Mouse (Mus musculus): Measurements from ENCODE around the gene Etnk2. TPM values are rescaled to one million over a fixed set of nuclear protein-coding genes. Genes with fewer than 3 reads are reported as not detected.

Etnk2 gene
- polyA plus RNA-seq, 1 experiment from 2014 or later, result 11.3 TPM

DNA sequence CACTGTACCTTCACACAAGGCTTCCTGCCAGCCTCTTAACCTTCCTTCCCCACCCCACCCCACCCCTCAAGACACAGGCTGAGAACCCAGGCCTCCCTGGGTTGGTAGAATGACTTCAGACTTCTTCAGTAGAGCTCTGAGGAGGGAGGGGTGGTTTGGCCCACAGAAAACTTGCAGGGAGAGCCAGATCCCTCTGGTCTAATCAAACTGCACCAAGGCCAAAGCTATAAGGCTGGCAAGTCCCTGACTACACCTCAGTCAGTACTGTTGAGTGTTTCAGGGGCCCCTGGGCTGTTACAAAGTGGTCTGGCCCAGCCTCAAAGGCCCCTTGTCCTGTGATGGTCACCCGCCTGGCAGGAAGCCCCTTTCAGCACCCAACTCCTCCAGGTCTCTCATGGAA lies 54.2 kb downstream of the Etnk2 start:
- Histone ChIP-seq H3K27me3 (peaks cover 35% of the 10 kb centered on the region), H3K4me1 (replicated peaks) (peaks cover 39% of the 10 kb centered on the region), H3K9me3 (replicated peaks) (no peaks in the 10 kb centered on the region), H3K36me3 (replicated peaks) (no peaks in the 10 kb centered on the region), H3K27ac (replicated peaks) (no peak overlapping the region), H3K9ac (0 out of 2 replicates have a peak overlapping the region, but pooled peaks have one; percentile 27), H3K4me2 (peak overlapping the region; percentile 65), H3K4me3 (replicated peaks) (no peak overlapping the region)
- 7% methylated on average over 1 of the region's 1 CpGs for WGBS (ENCODE audit: insufficient replicate concordance)
- ATAC-seq (ENCODE audit: insufficient read depth), result no peak

- no peaks in the 10 kb centered on the region for H3K36me3 ChIP-seq (replicated peaks)
- H3K9me3 ChIP-seq (replicated peaks), result no peaks in the 10 kb centered on the region
- H3K9ac ChIP-seq, result peak overlapping the region; percentile 27; the same call in 1 of the 2 replicates
- no peak overlapping the region for H3K27ac ChIP-seq (replicated peaks)
- H3K27me3 ChIP-seq, result peaks cover 42% of the 10 kb centered on the region
- WGBS (ENCODE audit: insufficient replicate concordance), result 6% methylated on average over 28 of the region's 28 CpGs
- peaks cover 33% of the 10 kb centered on the region for H3K4me1 ChIP-seq (replicated peaks)
- peak overlapping the region; percentile 65 for H3K4me2 ChIP-seq
- H3K4me3 ChIP-seq (replicated peaks), result peak overlapping the region; percentile 55
- peak; percentile 55 for ATAC-seq (ENCODE audit: insufficient read depth)
These were observed 54.9 kb downstream of the Etnk2 start for GRCm38 (mm10) chr1:133418164-133418800.

GRCm38 (mm10) chr1:133419178-133419834 lies 55.9 kb downstream of the Etnk2 start:
- WGBS (ENCODE audit: insufficient replicate concordance), result 50% methylated on average over 3 of the region's 3 CpGs
- Histone ChIP-seq H3K9ac (no peak overlapping the region), H3K4me1 (replicated peaks) (peaks cover 33% of the 10 kb centered on the region), H3K9me3 (replicated peaks) (no peaks in the 10 kb centered on the region), H3K27me3 (peaks cover 52% of the 10 kb centered on the region), H3K4me2 (no peak overlapping the region), H3K4me3 (replicated peaks) (no peak overlapping the region), H3K36me3 (replicated peaks) (no peaks in the 10 kb centered on the region), H3K27ac (replicated peaks) (no peak overlapping the region)
- no peak for ATAC-seq (ENCODE audit: insufficient read depth)

DNA sequence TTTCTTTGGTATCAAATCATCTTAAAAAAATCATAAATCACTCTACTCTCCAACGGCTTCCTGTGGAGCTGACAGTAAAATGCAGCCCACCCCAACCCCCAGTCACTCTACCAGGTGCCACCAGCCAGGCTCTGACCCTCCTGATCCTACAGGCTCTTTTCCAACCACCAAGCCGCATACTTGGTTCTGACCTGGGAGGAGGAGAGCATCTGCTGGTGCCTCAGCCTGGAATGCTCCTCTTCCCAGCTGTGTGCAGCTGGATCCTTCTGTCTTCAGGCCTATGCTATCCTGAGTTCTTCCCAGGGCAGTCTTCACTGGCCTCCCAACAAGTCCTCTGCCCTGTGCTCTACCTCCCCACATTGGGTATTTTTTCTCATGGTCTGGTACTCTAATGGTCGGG lies 57.1 kb downstream of the Etnk2 start:
- no peak overlapping the region for H3K4me3 ChIP-seq (replicated peaks)
- WGBS (ENCODE audit: insufficient replicate concordance), result 67% methylated on average over 3 of the region's 3 CpGs
- no peak for ATAC-seq (ENCODE audit: insufficient read depth)
- H3K4me1 ChIP-seq (replicated peaks), result peaks cover 26% of the 10 kb centered on the region
- H3K36me3 ChIP-seq (replicated peaks), result no peaks in the 10 kb centered on the region
- no peaks in the 10 kb centered on the region for H3K9me3 ChIP-seq (replicated peaks)
- no peak overlapping the region for H3K4me2 ChIP-seq
- H3K27ac ChIP-seq (replicated peaks), result no peak overlapping the region
- H3K9ac ChIP-seq, result no peak overlapping the region
- peaks cover 64% of the 10 kb centered on the region for H3K27me3 ChIP-seq

DNA sequence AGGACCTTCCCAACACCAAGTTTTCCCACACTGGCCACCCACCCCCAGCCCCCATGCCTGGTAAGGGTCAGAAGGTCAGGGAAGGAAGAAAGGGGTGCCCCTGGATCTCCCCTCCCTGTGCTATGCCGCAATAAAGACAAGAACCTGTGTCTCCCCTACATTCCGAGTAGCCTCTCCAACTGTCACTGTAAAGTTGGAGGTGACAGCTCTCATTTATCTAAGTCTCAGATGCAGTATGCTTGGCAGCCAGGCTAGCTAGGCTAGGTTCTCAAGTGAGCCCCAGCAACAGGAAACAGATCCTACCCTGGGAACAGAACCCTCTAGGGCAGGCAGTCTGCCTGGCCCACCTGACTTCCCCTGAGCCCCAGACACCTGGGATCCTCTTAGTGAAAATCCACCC lies 57.7 kb downstream of the Etnk2 start:
- Histone ChIP-seq H3K4me1 (replicated peaks) (peaks cover 26% of the 10 kb centered on the region), H3K4me2 (no peak overlapping the region), H3K27ac (replicated peaks) (no peak overlapping the region), H3K9ac (no peak overlapping the region), H3K9me3 (replicated peaks) (no peaks in the 10 kb centered on the region), H3K27me3 (peaks cover 70% of the 10 kb centered on the region), H3K36me3 (replicated peaks) (no peaks in the 10 kb centered on the region), H3K4me3 (replicated peaks) (no peak overlapping the region)
- 53% methylated on average over 2 of the region's 2 CpGs for WGBS (ENCODE audit: insufficient replicate concordance)
- ATAC-seq (ENCODE audit: insufficient read depth), result no peak

- WGBS (ENCODE audit: insufficient replicate concordance), result 44% methylated on average over 16 of the region's 16 CpGs
- peak overlapping the region; percentile 71 for H3K4me2 ChIP-seq
- no peaks in the 10 kb centered on the region for H3K36me3 ChIP-seq (replicated peaks)
- H3K27me3 ChIP-seq, result peaks cover 73% of the 10 kb centered on the region
- H3K9me3 ChIP-seq (replicated peaks), result no peaks in the 10 kb centered on the region
- H3K4me1 ChIP-seq (replicated peaks), result peaks cover 21% of the 10 kb centered on the region
- H3K4me3 ChIP-seq (replicated peaks), result peak overlapping the region; percentile 59
- H3K9ac ChIP-seq, result no peak overlapping the region
- ATAC-seq (ENCODE audit: insufficient read depth), result no peak
- H3K27ac ChIP-seq (replicated peaks), result no peak overlapping the region
These were observed 58.7 kb downstream of the Etnk2 start for GRCm38 (mm10) chr1:133421975-133422570.

GRCm38 (mm10) chr1:133422615-133423161 lies 59.3 kb downstream of the Etnk2 start:
- peak overlapping the region; percentile 40; the same call in 1 of the 2 replicates for H3K9ac ChIP-seq
- H3K27me3 ChIP-seq, result peaks cover 70% of the 10 kb centered on the region
- H3K4me1 ChIP-seq (replicated peaks), result peaks cover 14% of the 10 kb centered on the region
- peak overlapping the region; percentile 71 for H3K4me2 ChIP-seq
- H3K9me3 ChIP-seq (replicated peaks), result no peaks in the 10 kb centered on the region
- H3K4me3 ChIP-seq (replicated peaks), result peak overlapping the region; percentile 59
- no peak overlapping the region for H3K27ac ChIP-seq (replicated peaks)
- 1% methylated on average over 29 of the region's 29 CpGs for WGBS (ENCODE audit: insufficient replicate concordance)
- H3K36me3 ChIP-seq (replicated peaks), result no peaks in the 10 kb centered on the region
- ATAC-seq (ENCODE audit: insufficient read depth), result no peak

- H3K4me2 ChIP-seq, result peak overlapping the region; percentile 71
- WGBS (ENCODE audit: insufficient replicate concordance), result under 1% methylated on average over 31 of the region's 31 CpGs
- no peaks in the 10 kb centered on the region for H3K9me3 ChIP-seq (replicated peaks)
- peaks cover 65% of the 10 kb centered on the region for H3K27me3 ChIP-seq
- H3K9ac ChIP-seq, result peak overlapping the region; percentile 40; the same call in 1 of the 2 replicates
- no peaks in the 10 kb centered on the region for H3K36me3 ChIP-seq (replicated peaks)
- H3K4me1 ChIP-seq (replicated peaks), result peaks cover 10% of the 10 kb centered on the region; the same call in 1 of the 2 replicates
- no peak for ATAC-seq (ENCODE audit: insufficient read depth)
- H3K27ac ChIP-seq (replicated peaks), result no peak overlapping the region
- H3K4me3 ChIP-seq (replicated peaks), result peak overlapping the region; percentile 59
These were observed 59.8 kb downstream of the Etnk2 start for GRCm38 (mm10) chr1:133423166-133423542.

DNA sequence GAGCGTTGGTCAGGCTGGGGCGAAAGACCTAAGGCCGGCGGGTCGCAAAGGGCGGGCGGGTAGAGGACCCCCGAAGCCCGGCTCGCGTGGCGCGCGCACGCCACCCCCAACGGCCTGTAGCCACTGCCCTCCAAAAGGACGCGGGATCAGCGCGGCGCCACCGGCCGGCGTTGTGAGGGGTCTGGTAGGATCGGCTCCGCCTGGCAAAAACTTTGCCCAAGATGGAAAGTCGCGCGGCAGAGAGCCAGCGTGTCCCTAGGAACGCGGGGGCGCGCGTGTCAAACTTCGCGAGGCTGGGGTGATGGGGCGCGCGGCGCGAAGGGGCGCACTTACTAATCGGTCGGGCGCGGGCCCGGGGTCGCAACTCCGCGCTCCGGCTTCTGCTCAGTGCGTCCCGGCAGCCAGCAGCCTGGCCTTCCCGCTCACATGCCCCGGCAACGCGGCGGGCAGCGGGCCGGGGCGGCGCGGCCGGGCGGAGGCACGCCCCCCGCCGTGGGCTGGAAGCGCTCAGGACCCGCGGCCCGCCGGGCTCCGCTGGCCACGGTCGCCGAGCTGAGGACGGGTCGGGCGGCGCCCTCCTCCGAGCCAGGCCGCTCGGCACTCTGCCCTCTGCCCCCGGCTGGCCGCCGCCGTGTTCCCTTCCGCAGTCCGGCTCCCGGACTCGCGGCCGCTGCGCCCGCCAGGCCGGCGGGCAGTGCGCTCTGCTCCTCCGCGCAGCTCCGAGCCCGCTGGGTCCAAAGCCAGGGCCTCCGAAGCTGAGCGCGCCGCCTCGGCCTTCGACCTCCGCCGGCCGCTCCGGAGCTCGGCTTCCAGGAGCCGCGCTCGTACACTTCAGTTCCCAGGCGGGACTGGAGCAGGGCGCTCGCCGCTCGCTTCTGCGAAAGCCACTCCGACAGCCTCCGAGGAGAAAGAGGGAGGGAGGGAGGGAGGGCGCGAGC lies 60.4 kb downstream of the Etnk2 start, which contains the start of gene Sox13:
TSS of gene Sox13 (minus strand) at position 835 of the 938 bp plus-strand sequence.
- under 1% methylated on average over 106 of the region's 128 CpGs for WGBS (ENCODE audit: insufficient replicate concordance)
- H3K27me3 ChIP-seq, result peaks cover 61% of the 10 kb centered on the region

DNA sequence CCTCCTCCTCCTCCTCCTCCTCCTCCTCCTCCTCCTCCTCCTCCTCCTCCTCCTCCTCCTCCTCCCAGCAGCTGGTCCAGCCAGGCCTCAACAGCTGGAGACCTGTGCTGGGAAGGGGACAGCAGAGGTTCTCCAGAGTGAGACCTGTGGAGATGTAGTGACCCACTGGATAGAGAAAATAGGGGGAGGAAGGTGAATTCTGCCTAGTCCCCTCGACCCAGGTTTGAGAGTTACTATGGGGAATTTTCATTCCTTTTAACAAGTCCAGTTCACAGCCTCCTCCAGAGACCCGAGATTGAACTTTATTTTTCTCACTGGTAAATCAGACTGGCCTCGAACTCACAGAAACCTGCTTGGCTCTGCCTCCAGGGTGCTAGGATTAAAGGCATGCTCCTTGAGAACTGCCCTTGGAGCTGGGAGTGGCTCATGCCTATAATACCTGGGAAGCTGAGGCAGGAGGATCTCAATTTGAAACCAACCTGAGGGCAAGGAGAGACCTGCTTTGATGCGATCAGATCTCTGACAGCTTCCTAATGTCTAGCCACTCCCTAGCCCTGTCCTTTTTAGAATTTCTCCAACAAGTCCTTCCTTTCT lies 61.3 kb downstream of the Etnk2 start:
- H3K9ac ChIP-seq, result no peak overlapping the region
- H3K4me3 ChIP-seq (replicated peaks), result no peak overlapping the region
- H3K4me1 ChIP-seq (replicated peaks), result peaks cover 4% of the 10 kb centered on the region; the same call in 1 of the 2 replicates
- H3K27ac ChIP-seq (replicated peaks), result no peak overlapping the region
- H3K4me2 ChIP-seq, result no peak overlapping the region
- peaks cover 4% of the 10 kb centered on the region; the same call in 1 of the 2 replicates for H3K9me3 ChIP-seq (replicated peaks)
- ATAC-seq (ENCODE audit: insufficient read depth), result no peak
- WGBS (ENCODE audit: insufficient replicate concordance), result 40% methylated on average over 4 of the region's 4 CpGs
- H3K36me3 ChIP-seq (replicated peaks), result no peaks in the 10 kb centered on the region
- H3K27me3 ChIP-seq, result peaks cover 61% of the 10 kb centered on the region

More for the DNA sequence above, 60.4 kb downstream of the Etnk2 start, which contains the start of gene Sox13:
- H3K4me1 ChIP-seq (replicated peaks), result peaks cover 4% of the 10 kb centered on the region; the same call in 1 of the 2 replicates
- peak within 1 kb of the TSS; percentile 76 for H3K27ac ChIP-seq (replicated peaks)
- no peaks in the 10 kb centered on the region for H3K36me3 ChIP-seq (replicated peaks)
- peak within 1 kb of the TSS; percentile 71 for H3K4me2 ChIP-seq
- H3K9ac ChIP-seq, result peak within 1 kb of the TSS; percentile 40; the same call in 1 of the 2 replicates
- no peaks in the 10 kb centered on the region for H3K9me3 ChIP-seq (replicated peaks)
- ATAC-seq (ENCODE audit: insufficient read depth), result peak; percentile 59
- H3K4me3 ChIP-seq (replicated peaks), result peak within 1 kb of the TSS; percentile 59

Data from liver, embryonic 15.5 days (tissue).